Mouse (Mus musculus): ENCODE measurements at regions not wholly inside any gene's neighbourhood (a gene's known extent, or its start where the extent isn't known, plus 50 kb on each side); places are given as distances from the start of the nearest gene placed in this dataset.

DNA sequence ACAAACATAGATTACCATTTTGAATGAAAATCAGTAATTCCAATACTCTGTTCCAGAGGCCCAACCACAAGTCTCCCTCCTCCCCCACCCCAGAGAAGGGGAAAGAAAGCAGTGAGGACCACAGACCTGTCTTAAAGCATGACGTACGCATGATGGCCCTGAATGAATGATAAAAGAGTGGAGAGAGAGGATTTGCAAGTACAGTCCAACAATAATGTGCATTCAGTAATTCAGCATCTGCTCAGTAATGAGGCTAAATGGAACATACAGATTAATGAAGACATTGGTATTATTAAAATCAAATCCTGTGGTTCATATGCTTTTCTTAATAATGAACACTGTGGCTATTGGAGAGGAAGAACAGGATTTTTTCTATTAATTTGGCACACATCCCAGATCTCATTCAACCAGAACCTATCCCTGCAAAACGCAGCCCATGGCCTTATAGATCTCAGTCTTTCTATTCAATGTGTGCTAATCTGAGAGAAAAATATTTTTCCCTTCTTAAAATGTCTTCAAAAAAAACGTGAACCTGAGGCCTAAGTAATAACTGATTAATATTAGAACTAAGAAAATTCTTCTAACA, 430.7 kb upstream of the Tbc1d2b start:
- TF ChIP-seq SMC3 (IDR thresholded peaks at IDR 0.05; ENCODE audit: low read depth, low read length) (no peak), CTCF (IDR thresholded peaks at IDR 0.05 in 2 of 3, conservative IDR thresholded peaks at IDR 0.05 in 1 of 3; ENCODE audit: control insufficient read depth in 1 of 3, insufficient read depth in 1 of 3, low read depth in 2 of 3, low read length in 3 of 3, poor library complexity in 1 of 3, severe bottlenecking in 1 of 3) (no peak), EP300 (IDR thresholded peaks at IDR 0.05; ENCODE audit: low read depth in 1 of 2, low read length in 2 of 2) (no peak), POLR2A (IDR thresholded peaks at IDR 0.05; ENCODE audit: control insufficient read depth in 1 of 2, insufficient read depth in 1 of 2, low read depth in 1 of 2, low read length in 2 of 2, poor library complexity in 1 of 2) (no peak), USF2 (IDR thresholded peaks at IDR 0.05; ENCODE audit: borderline replicate concordance in 1 of 2, insufficient read depth in 1 of 2, low read depth in 1 of 2, low read length in 2 of 2) (no peak), E2F4 (IDR thresholded peaks at IDR 0.05; ENCODE audit: borderline replicate concordance, low read depth, low read length) (no peak), SIN3A (IDR thresholded peaks at IDR 0.05; ENCODE audit: low read length) (no peak), ZNF384 (IDR thresholded peaks at IDR 0.05; ENCODE audit: low read depth, low read length) (no peak), CHD2 (IDR thresholded peaks at IDR 0.05; ENCODE audit: low read length) (no peak), USF1 (IDR thresholded peaks at IDR 0.05; ENCODE audit: low read depth, low read length) (no peak), ELF1 (IDR thresholded peaks at IDR 0.05; ENCODE audit: low read depth, low read length) (no peak), ETS1 (IDR thresholded peaks at IDR 0.05; ENCODE audit: low read depth, low read length) (no peak), ZC3H11A (IDR thresholded peaks at IDR 0.05; ENCODE audit: low read depth, low read length) (no peak), BHLHE40 (IDR thresholded peaks at IDR 0.05; ENCODE audit: borderline replicate concordance, low read depth, low read length) (no peak)

All from MEL (cell line).